Mouse (Mus musculus): Measurements from ENCODE around the gene Sema4g. TPM values are rescaled to one million over a fixed set of nuclear protein-coding genes. Genes with fewer than 3 reads are reported as not detected.

Gene Sema4g
- total and polyA plus RNA-seq, 2 experiments from 2014 or later = 0.14 to 1.1 TPM

DNA sequence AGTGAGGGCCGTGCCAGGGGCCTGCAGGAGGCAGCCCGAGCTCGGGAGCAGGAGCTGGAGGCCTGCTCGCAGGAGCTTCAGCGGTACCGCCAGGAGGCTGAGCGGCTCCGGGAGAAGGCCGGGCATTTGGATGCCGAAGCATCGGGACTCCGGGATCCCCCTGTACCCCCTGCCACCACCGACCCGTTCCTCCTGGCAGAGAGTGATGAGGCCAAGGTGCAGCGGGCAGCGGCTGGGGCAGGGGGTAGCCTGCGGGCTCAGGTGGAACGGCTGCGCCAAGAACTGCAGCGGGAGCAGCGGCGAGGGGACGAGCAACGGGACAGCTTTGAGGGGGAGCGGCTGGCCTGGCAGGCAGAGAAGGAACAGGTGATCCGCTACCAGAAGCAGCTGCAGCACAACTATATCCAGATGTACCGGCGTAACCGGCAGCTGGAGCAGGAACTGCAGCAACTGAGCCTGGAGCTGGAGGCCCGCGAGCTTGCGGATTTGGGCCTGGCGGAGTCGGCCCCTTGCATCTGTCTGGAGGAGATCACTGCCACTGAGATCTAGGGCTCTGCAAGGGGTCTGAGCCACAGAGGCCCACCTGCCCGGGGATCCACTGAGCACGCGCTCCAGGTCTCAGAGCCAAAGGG, 37.2 kb downstream of the Sema4g start:
- Histone ChIP-seq H3K36me3 (replicated peaks; ENCODE audit: control insufficient read depth, insufficient read depth, low read length) (peaks cover 49% of the 10 kb centered on the region), H3K9ac (replicated peaks; ENCODE audit: low read depth, low read length) (no peak overlapping the region), H3K27ac (ENCODE audit: low read depth) (no peak overlapping the region), H3K9me3 (replicated peaks; ENCODE audit: control insufficient read depth, low read length) (no peaks in the 10 kb centered on the region), H3K4me1 (ENCODE audit: control insufficient read depth, insufficient read depth) (peaks cover 14% of the 10 kb centered on the region), H3K4me3 (ENCODE audit: low read depth, low read length) (no peak overlapping the region), H3K27me3 (ENCODE audit: control insufficient read depth, insufficient read depth, low read length) (no peaks in the 10 kb centered on the region), H3K4me2 (ENCODE audit: low read depth, low read length) (no peak overlapping the region)
- ATAC-seq (ENCODE audit: insufficient read depth, low read depth) = no peak
- WGBS = 90% methylated on average over 37 of the region's 37 CpGs
- no peak for DNase-seq (ENCODE audit: low spot score)
- TF ChIP-seq EP300 (IDR thresholded peaks at IDR 0.05; ENCODE audit: low read depth) (no peak), CTCF (IDR thresholded peaks at IDR 0.05; ENCODE audit: low read depth) (no peak)

DNA sequence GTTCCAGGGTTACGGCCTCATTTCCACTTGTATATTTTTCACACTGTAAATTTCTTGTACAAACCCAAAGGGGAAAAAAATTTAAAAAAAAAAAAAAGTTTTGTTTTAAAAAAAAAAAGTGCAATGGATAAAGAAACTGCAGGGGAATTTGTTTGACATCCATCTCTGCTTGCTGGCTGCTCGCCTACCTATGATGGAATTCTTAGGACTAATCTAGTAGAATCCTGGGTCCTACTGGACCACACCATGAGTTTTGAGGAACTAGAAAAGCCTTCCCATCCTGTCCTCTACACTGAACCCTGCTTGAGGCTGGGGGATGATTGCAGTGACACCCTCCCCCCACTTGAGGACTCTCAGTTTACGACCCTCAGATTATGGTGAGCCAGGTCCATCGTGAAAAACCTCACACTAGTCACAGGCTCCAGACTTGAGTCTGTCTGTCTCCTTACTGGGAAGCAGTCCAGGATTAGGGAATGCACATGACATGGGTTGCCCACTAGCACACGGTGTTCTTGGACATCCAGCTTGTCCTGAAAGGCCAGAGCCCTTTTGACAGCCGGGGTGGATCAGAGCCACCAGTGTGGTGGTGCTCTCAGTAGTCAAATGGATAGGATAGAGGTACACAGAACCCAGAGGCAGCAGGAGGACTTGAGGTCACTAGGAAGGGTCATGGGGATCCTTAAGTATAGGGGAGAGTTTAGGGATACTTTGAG, 38.2 kb downstream of the Sema4g start:
- 48% methylated on average over 6 of the region's 6 CpGs for WGBS
- Histone ChIP-seq H3K4me1 (ENCODE audit: control insufficient read depth, insufficient read depth) (peaks cover 13% of the 10 kb centered on the region; the same call in 1 of the 2 replicates), H3K27ac (ENCODE audit: low read depth) (peak overlapping the region; percentile 73), H3K9ac (replicated peaks; ENCODE audit: low read depth, low read length) (no peak overlapping the region), H3K27me3 (ENCODE audit: control insufficient read depth, insufficient read depth, low read length) (no peaks in the 10 kb centered on the region), H3K4me2 (ENCODE audit: low read depth, low read length) (no peak overlapping the region), H3K36me3 (replicated peaks; ENCODE audit: control insufficient read depth, insufficient read depth, low read length) (peaks cover 49% of the 10 kb centered on the region), H3K4me3 (ENCODE audit: low read depth, low read length) (no peak overlapping the region), H3K9me3 (replicated peaks; ENCODE audit: control insufficient read depth, low read length) (no peaks in the 10 kb centered on the region)
- ATAC-seq (ENCODE audit: insufficient read depth, low read depth) (peak; percentile 37), DNase-seq (ENCODE audit: low spot score) (no peak)
- TF ChIP-seq CTCF (IDR thresholded peaks at IDR 0.05; ENCODE audit: low read depth) (no peak), EP300 (IDR thresholded peaks at IDR 0.05; ENCODE audit: low read depth) (peak; percentile 74; the same call in 1 of the 2 replicates)

- Histone ChIP-seq H3K9ac (replicated peaks; ENCODE audit: low read depth, low read length) (no peak overlapping the region), H3K36me3 (replicated peaks; ENCODE audit: control insufficient read depth, insufficient read depth, low read length) (peaks cover 44% of the 10 kb centered on the region), H3K27me3 (ENCODE audit: control insufficient read depth, insufficient read depth, low read length) (no peaks in the 10 kb centered on the region), H3K9me3 (replicated peaks; ENCODE audit: control insufficient read depth, low read length) (no peaks in the 10 kb centered on the region), H3K27ac (ENCODE audit: low read depth) (peak overlapping the region; percentile 73), H3K4me2 (ENCODE audit: low read depth, low read length) (no peak overlapping the region), H3K4me3 (ENCODE audit: low read depth, low read length) (no peak overlapping the region), H3K4me1 (ENCODE audit: control insufficient read depth, insufficient read depth) (peaks cover 13% of the 10 kb centered on the region; the same call in 1 of the 2 replicates)
- ATAC-seq (ENCODE audit: insufficient read depth, low read depth) (no peak), DNase-seq (ENCODE audit: low spot score) (no peak)
- 89% methylated on average over 6 of the region's 6 CpGs for WGBS
- no peak for TF ChIP-seq EP300 (IDR thresholded peaks at IDR 0.05; ENCODE audit: low read depth)
- TF ChIP-seq CTCF (IDR thresholded peaks at IDR 0.05; ENCODE audit: low read depth) = no peak
Measured at GRCm38 (mm10) chr19:45027848-45028247, 38.9 kb downstream of the Sema4g start.

- ATAC-seq (ENCODE audit: insufficient read depth, low read depth) (no peak), DNase-seq (ENCODE audit: low spot score) (no peak)
- H3K9ac ChIP-seq (replicated peaks; ENCODE audit: low read depth, low read length) = no peak overlapping the region; the same call in 1 of the 2 replicates
- 52% methylated on average over 17 of the region's 19 CpGs for WGBS
- no peaks in the 10 kb centered on the region for H3K27me3 ChIP-seq (ENCODE audit: control insufficient read depth, insufficient read depth, low read length)
- no peak overlapping the region for H3K27ac ChIP-seq (ENCODE audit: low read depth)
- H3K4me2 ChIP-seq (ENCODE audit: low read depth, low read length) = no peak overlapping the region
- no peaks in the 10 kb centered on the region for H3K9me3 ChIP-seq (replicated peaks; ENCODE audit: control insufficient read depth, low read length)
- H3K4me1 ChIP-seq (ENCODE audit: control insufficient read depth, insufficient read depth) = peaks cover 13% of the 10 kb centered on the region; the same call in 1 of the 2 replicates
- H3K36me3 ChIP-seq (replicated peaks; ENCODE audit: control insufficient read depth, insufficient read depth, low read length) = peaks cover 39% of the 10 kb centered on the region
- no peak overlapping the region for H3K4me3 ChIP-seq (ENCODE audit: low read depth, low read length)
- TF ChIP-seq CTCF (IDR thresholded peaks at IDR 0.05; ENCODE audit: low read depth) (no peak), EP300 (IDR thresholded peaks at IDR 0.05; ENCODE audit: low read depth) (no peak)
Measured at GRCm38 (mm10) chr19:45028746-45029145, 39.8 kb downstream of the Sema4g start.

DNA sequence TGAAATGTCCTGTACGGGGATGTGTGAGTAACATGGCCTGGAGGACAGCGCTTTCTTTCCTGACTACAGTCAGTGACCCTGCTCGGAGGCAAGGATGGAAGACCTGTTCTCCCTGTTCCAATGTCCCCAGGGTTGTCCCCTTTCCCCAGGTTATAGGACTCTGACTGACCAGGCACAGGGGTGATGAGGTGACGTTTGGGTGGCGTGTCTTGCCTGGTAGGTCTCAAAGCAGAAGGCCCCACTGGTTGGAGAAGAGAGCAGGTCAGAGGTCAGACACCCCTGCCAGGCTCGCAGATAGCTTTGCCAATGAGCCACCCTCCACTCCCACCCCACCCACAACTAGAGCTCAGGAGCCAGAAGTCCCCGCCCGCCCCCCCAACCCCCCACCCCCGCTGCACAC, 40.7 kb downstream of the Sema4g start:
- Histone ChIP-seq H3K4me3 (ENCODE audit: low read depth, low read length) (no peak overlapping the region), H3K4me1 (ENCODE audit: control insufficient read depth, insufficient read depth) (peaks cover 13% of the 10 kb centered on the region; the same call in 1 of the 2 replicates), H3K36me3 (replicated peaks; ENCODE audit: control insufficient read depth, insufficient read depth, low read length) (peaks cover 33% of the 10 kb centered on the region), H3K4me2 (ENCODE audit: low read depth, low read length) (no peak overlapping the region), H3K9ac (replicated peaks; ENCODE audit: low read depth, low read length) (no peak overlapping the region), H3K27me3 (ENCODE audit: control insufficient read depth, insufficient read depth, low read length) (no peaks in the 10 kb centered on the region), H3K9me3 (replicated peaks; ENCODE audit: control insufficient read depth, low read length) (no peaks in the 10 kb centered on the region), H3K27ac (ENCODE audit: low read depth) (no peak overlapping the region)
- DNase-seq (ENCODE audit: low spot score) (no peak), ATAC-seq (ENCODE audit: insufficient read depth, low read depth) (no peak)
- WGBS = 62% methylated on average over 9 of the region's 9 CpGs
- no peak for TF ChIP-seq EP300 (IDR thresholded peaks at IDR 0.05; ENCODE audit: low read depth)
- no peak for TF ChIP-seq CTCF (IDR thresholded peaks at IDR 0.05; ENCODE audit: low read depth)

All from heart, postnatal 0 days (tissue).